Mouse (Mus musculus) embryo, embryonic 11 days (tissue): ENCODE data around the gene Pla2g12a.

Experiments used
- DNase-seq: peaks from one replicate; pipeline ENCODE4 v3.0.0-alpha.2; 2015

Pla2g12a gene

DNA sequence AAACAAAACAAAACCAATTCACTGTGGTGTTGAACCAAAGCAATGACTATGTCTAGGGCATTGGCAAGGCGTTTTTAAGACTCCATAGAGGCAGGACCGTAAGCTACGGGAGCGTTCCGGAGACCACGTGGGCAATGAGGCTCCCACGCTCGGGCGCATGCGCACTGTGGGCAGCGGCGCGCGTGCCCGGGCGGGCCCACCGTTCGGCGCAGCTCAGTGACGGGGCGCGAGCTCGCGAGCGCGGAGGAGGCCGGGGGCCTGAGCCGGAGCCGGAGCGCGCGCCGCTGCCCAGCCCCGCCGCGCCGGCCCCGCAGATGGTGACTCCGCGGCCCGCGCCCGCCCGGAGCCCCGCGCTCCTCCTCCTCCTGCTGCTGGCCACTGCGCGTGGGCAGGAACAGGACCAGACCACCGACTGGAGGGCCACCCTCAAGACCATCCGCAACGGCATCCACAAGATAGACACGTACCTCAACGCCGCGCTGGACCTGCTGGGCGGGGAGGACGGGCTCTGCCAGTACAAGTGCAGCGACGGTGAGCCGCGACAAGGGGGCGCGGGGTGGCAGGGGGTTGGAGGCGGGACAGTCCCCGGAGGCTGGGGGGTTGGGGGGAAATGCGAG lies at the start of gene Pla2g12a:
Gene Pla2g12a, plus strand, starts transcription at position 202 of the 617 bp plus-strand sequence.
- DNase-seq, result peak; percentile 96

DNA sequence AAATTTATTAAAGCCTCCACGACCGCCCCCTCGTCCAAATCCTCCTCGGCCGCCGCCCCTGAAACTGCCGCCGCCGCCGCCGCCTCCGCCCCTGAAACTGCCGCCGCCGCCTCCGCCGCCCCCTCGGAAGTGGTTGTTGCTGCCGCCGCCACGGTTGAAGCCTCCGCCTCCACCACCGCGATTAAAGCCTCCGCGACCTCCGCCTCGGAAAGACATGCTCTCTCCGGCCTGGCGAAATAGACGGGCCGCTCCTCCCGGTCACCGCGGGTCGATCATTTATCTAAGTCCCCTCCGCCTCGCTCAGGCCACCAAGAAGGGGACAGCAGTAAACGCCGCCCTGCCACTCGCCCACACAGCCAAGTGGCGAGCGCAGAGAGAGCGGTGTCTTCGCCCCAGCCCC lies 47.8 kb upstream of the Pla2g12a start:
- no peak for DNase-seq

DNA sequence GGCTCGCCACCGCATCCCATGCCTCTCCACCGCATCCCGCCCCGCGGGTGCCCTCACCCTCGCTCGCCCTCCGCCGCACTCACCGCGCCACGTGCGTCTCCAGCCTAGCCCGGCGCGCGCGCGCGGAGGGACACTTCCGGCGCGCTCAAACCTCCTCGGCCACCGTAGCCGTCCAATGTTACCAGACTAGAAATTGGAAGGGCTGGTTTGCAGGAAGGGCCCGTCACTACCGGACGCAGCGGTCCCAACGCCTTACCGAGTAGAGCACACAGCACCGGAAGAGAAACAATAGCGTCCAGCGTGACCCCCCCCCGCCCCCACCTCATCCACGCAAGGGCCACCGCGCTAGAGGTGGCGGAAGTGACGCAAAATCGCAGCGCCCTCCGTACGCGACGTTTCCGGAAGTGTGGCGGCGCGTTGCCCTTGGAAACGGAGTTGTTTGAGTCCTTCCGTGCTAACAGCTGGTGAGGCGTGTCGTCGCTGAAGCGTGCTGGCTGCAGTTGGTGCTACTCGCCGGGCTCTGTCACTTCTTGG lies 47.3 kb upstream of the Pla2g12a start, which contains the start of gene Gar1:
Gene Gar1, minus strand, starts transcription at position 362 of the 534 bp plus-strand sequence.
- DNase-seq, result peak; percentile 99

DNA sequence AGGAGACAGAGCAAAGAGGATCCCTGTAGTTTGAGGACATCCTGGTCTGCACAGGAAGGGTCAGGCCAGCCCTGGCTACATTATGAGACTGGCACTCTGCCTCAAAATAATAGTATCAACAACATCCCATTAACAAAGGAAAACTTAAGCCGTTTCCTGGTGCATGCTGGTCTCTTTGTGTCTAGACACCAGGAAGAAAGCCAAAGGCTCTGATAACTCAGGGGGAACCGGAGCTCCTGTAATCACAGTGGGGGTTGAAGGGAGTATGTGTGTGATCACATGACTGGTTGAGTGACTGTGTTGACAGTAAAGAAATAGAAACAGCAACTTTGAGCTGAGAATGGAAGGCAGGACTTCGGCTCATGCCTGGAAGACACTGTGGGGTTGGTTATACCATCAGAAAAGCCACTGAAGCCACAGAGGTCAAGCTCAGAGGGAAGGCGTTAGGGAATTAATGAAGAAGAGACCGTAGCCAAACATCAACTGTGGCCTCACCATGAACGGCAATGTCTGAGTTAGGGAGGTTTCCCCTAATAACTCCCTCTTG lies 42.9 kb upstream of the Pla2g12a start, which contains the start of gene Cfi:
Gene Cfi, plus strand, starts transcription at position 497 of the 547 bp plus-strand sequence.
- DNase-seq, result no peak

DNA sequence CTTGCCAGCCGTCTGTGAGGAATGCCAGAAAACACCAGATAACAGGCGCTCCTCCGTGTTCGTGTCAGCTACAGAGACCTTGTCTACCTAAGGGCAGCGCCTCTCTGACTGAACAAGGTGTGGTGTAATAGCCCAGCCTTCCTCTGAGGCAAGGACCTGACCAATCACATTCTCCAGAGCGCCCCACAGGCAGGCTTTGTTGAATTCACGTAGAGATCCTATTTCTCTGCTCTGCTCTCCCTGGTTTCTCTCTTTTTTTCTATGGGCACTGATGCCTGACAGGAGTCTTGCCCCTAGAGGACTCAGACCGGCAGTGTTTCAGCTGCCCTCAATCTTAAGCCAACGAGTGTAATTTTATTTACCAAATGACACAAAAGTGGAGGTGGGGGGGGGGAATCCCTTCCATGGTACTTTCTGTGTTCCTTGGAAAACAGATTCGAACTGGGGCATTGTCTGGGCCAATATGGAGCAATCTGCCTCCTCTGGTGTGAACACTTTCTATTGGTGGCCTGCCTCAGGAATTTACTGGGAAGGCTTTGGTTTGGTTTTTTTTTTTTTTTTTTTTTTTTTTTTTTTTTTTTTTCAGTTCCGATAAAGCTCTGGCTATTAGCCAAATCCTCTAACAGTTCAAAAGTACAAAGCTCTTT lies 42.2 kb upstream of the Pla2g12a start:
- DNase-seq, result peak; percentile 34

DNA sequence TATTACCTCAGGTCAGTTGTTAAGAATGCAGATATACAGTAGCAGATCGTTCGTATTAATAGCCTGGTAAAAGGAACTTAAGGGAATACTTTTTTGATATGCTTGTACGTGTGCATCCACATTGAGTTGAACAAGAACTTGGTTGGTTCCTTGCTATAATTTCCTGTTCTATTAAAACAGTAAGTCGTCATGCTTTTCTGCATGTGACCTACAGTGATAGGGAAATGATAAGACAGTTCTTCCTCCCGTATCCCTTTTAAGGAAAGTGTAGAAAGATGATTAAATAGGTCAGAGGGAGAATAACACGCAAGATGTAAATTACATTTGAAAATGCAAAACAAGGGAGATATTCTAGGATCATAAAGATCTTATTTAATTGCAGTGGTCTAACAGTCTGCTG lies 41.4 kb upstream of the Pla2g12a start:
- no peak for DNase-seq

DNA sequence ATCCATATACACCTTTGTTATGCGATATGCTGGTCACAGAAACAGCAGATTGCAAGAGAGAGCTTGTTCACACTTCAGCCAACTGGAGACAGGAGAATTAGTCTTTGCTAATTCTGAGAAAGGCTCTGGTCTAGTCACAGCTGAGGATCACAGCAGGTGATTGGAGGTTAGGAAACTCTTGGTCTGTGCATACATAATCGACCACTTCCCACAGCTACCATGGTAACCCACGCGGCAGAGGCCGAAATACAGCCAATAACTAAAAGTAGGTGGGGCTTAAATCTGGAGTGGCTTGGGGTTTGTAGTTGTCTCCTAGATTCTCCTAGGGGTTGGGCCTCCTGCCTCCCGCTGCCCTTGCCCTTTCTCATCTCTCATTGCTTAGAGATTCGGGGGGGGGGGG lies 40.4 kb upstream of the Pla2g12a start:
- no peak for DNase-seq

DNA sequence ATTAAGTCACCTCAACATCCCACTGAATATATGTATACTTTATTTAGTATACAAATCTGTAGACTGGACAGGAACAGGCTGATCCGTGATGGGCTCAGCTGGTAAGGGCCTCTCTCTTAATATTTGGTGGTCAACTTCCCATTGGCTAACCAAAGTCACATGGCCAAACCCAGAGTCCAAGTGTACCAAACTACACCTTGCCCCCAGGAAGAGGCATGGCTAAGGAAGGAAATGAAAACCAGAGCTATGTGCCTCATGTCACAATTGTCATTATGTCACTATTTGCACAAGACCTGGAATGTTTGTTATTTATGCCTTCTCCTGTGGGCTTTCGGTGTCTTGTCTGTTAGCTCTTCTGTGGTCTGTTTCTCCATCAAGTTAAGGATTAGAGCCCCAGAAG lies 32.5 kb upstream of the Pla2g12a start:
- DNase-seq, result no peak

DNA sequence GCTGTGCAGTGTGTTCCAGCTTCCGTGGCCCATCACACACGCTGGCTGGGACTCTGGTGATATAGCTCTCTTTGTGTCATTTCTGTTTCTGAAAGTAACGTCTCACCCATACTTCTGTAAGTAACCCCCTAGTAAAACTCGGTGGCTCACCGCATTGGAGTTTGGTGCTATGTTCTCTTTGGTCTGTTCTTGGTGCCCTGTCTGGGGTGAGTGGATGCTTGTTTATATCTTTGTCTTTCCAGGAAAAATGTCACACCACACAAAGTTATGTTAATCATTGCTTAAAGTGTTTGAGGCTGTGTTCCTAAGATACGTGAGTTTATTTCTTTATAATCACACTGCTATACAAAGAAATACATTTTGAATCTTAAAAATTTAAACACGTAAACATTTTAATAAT lies 31.6 kb upstream of the Pla2g12a start:
- no peak for DNase-seq

DNA sequence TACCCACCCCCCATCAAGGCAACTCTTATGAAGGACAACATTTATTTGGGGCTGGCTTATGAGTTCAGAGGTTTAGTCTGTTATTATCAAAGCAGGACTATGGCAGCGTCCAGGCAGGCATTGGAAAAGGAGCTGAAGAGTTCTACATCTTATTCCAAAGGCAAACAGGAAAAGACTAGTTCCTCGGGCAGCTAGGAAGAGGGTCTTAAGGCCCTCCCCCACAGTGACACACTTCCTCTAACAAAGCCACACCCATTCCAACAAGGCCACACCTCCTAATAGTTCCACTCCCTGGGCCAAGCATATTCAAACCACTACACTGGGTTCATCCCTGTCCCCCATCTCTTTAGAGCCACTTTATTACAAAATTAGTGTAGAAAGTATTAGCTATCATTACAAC lies 15.8 kb upstream of the Pla2g12a start:
- no peak for DNase-seq

DNA sequence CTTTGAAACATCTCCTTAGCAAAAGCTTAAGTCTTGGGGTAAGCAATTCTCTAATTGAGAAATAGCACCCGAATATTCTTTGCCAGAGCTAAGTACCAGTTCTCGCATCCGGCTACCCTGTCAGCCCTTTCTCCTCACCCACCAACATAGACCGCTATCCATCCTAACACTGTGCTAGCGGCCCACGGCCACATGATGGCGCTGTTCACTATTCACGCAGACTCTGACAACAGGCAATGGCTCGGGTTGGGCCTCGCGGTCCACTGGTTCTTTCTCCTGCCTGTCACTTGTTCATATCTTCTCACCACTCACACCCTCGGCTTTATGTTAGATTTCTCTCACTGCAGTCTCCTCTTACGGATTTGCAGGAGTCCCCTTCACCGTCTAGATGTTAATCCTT lies 14.7 kb upstream of the Pla2g12a start:
- peak; percentile 19 for DNase-seq

DNA sequence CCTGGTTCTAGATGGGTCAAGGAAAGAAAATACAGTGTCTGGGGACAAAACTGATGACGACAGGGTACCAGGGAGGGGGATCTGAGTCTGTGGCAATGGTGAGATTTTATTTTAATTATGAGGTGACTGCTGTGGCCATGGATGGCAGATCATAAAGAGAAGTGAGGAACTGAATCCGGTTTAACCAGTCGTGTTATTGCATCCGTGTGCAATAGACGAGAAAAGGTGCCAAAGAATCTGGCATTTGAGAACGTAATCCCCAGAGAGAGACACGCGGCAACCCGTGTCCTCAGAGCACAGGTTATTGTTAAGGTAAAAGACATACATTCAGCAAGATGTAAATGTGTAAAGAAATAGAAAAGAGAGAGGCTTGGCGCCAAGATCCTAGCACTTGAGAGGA lies 1.1 kb upstream of the Pla2g12a start:
- DNase-seq, result no peak

DNA sequence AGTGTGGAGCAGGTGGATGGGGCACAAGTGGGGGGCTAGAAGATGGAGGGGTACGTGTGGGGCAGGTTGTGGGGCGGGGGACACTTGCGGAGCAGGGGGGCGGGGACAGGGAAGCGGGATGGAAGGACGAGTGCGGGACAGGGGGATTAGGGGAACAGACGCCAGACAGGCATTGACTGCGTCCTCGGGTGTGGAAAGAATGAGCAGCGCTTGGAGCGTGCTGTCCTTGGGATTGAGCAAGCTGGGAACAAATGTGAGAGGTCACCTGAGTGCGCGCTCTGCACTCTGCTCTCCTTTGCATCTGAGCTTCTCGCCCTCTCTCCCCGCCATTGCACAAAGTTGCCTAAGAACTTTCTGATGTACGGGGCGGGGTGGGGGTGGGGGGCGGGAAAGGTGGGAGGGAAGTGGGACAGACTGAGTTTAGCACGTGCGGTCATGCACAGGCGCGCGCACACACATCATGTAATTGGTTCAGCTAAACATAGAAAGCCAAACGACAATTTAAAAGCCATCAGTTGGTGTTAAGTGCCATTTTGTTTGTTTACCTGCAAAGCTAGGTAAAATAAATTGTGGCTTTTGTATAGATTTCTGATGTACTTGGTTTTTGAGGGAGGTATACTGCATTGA lies 838 bp downstream of the Pla2g12a start:
- DNase-seq, result peak; percentile 62

DNA sequence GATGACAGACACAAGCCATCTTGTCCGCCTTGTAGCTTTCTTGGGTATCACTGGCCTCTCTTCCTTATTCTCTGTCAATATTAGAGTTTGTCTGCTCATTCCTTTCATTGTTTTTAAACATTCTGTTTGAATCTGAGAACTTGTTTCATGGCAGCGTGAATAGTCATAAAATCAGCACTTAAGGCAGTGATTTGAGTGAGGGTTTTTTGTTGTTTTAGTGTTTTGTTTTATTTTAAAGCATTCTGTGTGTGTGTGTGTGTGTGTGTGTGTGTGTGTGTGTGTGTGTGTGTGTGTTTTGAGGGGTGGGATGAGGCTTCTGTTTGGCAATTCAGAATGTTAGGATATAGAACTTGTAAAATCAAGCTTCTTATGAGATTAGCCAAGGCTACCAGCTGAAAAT lies 1.5 kb downstream of the Pla2g12a start:
- no peak for DNase-seq

DNA sequence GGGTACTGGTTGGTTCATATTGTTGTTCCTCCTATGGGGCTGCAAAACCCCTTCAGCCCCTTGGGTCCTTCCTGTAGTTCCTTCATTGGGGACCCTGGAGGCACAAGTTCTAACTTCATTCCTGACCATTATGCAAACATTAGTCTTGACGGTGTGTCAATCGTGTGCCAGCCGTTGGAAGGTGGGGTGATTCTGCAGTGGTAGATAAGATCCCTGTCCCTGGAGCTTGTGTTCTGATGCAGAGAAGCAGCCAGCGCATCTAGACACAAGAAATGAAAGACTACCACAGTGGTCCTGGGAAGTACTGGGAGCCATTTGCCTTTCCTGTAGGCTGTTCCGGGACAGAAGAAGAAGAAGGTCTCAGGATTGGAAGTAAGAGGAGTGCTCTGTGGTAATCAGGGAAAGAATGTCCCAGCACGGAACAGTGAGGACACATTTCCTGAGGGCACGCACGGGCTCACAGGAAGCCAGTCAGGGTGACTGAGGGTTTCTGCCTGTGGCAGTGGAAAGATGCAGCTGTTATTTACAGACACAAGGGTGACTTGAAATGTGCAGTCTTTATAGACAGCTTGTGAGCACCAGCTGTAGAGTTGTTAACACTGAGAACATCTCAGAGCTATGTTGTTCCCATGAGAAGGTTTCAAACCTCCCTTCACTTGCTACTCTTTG lies 2.7 kb downstream of the Pla2g12a start:
- no peak for DNase-seq

DNA sequence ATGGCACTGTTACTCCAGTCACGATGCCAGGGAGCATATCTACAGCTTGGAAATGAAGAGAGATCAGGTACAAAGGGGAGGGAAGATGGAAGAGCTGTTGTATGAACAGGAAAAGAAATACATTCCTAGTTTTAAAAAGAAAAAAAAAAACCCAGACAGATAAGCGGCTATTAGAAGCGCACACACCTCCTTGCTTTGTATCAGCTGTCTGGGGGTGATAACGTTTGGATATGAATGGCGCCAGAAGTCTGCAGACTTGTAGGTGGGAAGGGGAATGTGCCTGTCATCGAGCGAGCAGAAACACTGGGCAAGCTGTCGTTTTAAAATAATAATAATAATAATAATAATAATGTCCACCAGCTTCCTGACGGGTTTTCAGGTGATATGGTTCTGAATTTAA lies 7.2 kb downstream of the Pla2g12a start:
- no peak for DNase-seq

DNA sequence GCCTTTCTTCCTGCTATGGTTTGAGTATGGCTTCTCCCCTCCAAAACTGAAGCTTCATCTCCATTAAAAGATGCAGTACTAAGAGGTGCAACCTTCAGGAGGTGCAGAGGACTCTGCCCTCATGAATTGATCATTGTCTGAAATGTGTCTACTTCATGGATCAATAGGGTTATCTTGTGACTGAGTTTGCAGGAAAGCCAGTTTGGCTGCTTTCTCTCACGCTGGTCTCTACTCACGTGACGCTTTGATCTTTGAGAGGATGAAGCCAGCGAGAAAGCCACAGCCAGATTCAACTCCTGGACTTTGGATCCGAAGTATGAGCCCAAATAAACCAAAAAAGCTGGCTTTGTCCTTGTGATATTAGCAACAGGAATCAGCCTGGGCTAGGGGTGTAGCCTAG lies 8.0 kb downstream of the Pla2g12a start:
- DNase-seq, result no peak

DNA sequence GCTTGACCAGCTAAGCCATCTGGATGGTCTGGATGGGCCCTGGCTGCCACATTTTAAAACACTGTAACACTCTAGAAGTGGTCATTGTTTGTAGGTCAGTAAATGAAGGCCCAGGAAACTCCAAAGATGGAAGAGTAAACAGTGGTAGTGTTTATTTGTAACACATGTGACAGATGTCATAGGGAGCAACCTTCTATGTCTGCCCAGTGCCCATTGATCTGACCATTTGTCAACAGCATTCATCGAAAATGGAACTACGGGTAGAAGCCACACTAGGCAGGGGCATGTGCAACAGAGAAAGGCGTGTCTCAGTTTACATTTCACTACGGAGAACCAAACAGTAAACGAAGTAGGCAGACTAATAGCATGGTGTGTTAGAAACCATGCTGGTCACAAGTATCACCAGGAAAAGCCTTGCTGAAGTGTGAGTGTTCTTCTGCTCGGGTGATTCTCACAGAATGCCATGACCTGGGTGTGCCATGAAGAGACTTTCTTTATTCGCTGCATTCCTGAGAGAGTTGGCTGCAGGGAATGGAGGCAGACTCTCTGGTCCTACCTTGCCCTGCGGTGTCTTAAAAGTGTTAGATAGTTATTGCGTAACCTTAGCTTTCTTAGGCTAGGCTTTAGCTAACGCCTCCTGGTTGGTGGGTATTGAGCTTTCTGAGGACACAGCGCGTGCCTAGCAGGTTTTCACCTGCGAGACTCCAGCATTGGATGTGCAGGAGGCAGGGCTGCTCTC lies 9.5 kb downstream of the Pla2g12a start:
- DNase-seq, result no peak

DNA sequence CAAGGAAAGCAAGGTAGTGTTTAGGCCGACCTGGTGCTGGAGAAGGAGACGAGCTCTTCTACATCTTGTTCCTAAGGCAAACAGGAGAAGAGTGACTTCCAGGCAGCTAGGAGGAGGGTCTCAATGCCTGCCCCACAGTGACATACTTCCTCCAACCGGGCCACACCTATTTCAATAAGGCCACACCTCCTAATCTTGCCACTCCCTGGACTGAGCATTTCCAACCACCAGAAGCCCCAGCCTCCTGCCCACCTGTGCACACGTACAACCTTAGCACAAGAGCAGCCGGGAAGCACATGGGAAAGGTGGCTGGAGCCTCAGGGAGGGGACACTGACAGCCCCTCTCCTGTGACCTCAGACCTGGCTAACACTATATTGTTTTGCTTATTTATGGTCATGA lies 13.6 kb downstream of the Pla2g12a start:
- DNase-seq, result no peak

DNA sequence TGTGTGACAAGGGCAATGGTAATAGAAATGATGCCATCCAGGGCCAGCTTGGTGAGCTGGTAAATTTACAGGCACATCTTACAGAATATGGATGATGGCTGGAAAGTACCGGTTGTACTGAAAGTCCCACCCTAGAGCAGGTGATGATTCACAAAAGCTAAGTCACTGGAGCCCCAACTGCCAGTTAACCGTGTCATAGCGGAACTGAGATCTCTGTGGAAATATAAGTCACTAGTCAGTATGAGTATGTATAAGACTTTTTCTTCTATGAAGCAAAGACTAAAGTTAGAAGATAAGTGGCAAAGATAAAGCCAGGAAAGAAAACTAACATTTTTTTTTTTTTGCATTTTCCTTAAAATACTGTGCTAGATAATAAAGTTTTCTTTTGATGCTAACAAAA lies 14.7 kb downstream of the Pla2g12a start:
- no peak for DNase-seq

DNA sequence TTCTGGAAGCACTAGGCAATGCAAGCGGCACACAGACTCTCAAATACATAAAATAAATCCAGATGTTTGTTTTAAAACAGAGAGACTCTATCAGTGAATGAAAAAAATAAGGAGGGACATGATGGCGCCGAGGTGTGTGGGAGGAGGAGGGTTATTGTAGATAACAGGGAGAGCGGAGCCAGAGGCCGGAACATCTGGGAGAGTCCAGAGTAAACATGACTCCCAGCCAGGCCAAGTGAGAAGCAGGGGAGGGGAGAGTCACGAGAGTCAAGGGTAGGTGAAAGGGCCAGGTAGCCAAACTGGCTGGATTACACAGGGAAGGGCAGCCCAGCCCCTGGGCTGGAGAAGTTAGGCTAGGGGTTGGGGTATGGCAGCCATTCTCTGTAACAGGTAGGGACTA lies 18.2 kb downstream of the Pla2g12a start:
- DNase-seq, result no peak

DNA sequence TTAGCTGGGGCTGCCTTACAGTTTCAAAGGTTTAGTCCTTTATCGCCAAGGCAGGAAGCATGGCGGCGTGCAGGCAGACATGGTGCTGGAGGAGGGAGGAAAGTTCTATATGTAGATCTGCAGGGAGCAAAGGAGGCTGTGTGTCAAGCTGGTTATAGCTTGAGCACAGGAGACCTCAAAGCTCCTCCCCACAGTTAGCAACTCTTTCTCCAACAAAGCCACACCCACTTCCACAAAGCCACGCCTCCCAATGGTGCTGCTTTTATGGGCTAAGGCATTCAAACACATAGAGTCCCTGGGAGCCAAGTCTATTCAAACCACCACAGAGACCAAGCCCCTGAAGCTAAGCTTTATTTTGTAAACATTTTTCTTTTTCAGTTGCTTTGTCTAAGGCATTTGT lies 20.5 kb downstream of the Pla2g12a start:
- peak; percentile 31 for DNase-seq
